Mouse (Mus musculus): Measurements from ENCODE around the gene Bspry. TPM values are rescaled to one million over a fixed set of nuclear protein-coding genes. Genes with fewer than 3 reads are reported as not detected.

The Bspry gene
- polyA plus RNA-seq (2012; rRNA removed), result 0.19 and 0.26 TPM in 2 replicates

DNA sequence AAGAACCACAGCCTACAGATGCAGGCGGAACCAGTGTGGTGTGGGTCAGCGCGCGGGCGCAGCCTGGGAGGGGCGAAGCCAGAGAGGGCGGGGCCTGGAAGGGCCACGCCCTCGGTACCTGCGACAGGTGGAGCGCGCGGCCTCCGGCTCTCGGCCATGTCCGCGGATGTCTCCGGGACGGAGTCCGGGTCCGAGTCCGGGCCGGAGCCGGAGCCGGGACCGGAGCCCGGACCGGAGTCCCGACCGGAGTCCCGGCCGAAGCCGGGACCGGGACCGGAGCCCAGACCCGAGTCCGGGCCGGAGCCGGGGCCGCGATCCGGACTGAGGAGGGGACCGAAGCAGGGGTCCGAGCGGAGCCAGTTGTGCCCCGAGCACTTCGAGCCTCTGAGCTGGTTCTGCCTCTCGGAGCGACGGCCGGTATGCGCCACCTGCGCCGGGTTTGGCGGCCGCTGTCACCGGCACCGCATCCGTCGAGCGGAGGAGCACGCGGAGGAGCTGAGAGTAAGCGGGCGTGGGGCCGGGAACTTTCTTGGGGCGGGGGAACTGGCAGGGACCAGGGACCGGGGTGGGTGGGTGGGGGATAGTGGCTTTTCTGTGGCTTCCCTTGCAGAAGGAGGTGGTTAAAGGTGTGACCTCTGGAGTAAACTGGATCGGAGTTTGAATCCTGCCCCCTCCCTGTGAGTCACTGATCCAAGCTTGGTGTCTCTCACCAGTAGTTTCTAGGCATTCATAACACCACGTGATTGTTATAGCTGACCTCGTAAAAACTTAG lies at the start of gene Bspry:
Gene Bspry (plus strand): TSS at position 117 of the 772 bp plus-strand sequence.

DNA sequence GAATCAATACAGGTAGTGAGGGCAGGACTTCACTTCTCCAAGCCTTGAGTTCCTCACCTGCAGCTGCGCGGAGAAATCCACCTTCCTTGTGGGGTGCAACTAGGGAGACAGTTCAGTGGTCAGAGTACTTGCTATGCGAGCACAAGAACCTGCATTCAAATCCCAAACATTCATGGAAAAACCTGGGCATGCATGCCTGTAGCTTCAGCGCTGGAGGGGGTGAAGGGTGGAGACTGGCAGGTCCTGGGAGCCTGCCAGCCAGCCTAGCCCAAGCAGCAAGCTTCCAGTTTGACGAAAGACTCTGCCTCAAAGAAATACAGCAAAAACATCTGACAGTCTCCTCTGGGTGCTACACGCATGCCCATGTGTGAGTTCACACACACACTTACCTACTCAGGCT lies 44.8 kb upstream of the Bspry start, which contains the start of gene Rnf183:
Gene Rnf183 (minus strand): TSS at position 172 of the 400 bp plus-strand sequence.

DNA sequence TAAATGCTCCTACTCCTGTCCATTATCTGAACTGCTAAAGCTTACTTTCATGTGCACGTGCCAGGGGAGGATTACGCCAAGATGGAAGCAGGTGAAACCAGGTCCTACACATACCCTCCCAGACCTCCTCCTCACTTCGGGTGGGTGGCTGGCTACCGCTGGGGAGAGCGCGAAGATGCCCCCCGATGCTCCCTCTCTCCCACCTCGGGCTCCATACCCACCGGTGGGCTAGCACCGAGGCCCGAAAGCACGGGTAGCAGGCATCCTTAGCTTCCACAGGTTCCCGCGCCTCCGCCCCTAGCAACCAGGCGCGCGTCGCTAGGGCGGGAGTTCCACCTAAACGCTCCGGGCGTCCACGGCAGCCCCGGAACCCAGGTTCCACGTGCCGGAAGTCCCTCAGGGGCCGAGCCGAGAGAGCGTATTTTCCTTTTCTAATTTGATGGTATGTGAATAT lies 9.2 kb upstream of the Bspry start, which contains the start of gene Wdr31:
Gene Wdr31 (minus strand): TSS at position 299 of the 454 bp plus-strand sequence.

DNA sequence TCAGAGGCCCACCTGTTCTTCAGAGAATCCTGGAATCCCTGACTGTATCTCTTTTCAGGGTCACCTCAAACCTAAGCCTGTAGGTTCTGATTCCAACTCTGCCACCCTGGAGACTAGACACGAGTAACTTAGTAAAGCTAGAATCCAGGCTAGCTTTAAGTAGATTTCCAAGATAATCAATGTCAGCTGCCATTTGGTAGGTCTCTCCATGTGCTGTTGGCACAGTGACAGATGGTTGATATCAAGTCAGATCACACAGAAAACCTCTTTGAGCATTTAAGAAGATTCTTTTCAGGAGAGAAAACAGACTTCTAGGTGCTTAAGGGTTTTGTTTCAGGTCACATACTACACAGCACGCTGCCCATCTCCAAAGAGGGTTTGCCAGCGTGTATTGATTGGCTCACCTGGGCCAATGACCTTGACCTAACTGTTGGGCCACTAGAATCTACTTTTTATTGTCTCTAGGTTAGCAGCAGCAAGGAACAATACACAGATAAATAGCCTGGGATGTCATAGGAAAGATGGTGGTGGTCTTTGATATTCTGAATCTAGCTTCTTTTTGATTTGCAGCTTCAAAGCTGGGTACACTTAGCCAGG lies 23.6 kb downstream of the Bspry start, which contains the start of gene Hdhd3:
Gene Hdhd3 (minus strand): TSS at position 94 of the 597 bp plus-strand sequence.

DNA sequence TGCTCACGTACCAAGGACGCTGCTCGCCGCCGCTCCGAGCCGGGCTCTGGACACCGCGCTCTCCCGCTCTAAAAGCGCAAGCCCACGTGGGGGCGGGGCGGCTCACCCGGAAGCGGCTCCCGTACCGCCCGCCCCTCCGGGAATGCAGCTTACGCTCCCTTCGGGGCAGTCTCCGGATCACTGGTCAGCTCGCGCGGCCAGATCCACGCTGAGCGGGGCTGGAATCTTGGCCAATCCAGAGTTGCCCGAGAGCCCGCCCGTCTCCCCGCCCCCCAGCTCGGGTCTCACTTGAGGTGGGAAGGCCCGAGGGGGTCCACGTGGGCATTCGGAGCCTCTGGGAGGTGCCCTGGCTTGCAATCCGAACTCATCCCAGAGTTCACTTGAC lies 40.0 kb downstream of the Bspry start, which contains the start of gene Alad:
Gene Alad (minus strand): TSS at position 70 of the 385 bp plus-strand sequence.

DNA sequence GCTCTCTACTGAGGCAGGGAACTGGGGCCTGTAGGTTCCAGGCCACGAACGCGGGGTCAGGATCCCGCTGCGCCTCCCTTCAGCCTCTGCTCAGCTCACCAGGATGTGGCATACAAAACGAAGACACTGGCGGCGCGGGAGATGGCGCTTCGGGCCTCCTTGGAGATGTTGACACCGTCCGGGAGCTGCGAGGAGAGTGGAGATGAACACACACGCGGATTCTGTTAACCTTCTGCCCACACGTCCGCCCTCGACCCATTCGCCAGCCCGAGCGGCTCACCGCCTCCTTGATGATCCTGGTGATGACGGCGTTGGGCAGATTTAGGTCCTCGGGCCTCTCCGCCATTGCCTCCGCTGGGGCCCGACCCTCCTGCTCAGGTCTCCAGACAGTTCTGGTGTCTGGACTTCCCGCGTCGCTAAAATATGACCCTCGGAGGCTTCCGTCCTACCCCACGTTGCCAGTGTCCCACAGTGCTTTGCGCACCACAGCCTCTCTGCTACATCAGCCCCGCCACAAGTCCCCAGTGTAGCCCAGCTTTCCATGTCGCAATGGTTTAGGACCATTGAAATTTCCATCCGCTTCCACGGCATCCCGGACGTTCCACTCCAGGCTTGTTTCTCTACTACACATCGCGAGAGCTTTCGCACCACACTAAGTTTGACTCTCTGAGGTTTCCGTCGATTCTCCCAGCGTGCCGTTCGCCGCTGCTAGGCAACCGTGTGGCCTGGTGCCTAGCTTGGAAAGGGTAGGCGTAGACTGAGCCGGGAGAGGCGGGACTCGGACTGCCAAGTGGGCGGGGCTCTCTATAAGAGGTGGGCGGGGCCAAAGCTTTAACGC lies 45.0 kb downstream of the Bspry start, which contains the start of the genes Pole3 and 4933430I17Rik:
Gene Pole3 (minus strand): TSS at position 418 of the 838 bp plus-strand sequence.
Gene 4933430I17Rik (plus strand): TSS at position 719 of the 838 bp plus-strand sequence.

Other genes starting within 250 kb of the Bspry start
- 0.35 and 0.43 TPM in 2 replicates for gene Zfp37, start 249.0 kb upstream of the Bspry start, polyA plus RNA-seq (2012; rRNA removed)
- 10.7 and 13.0 TPM in 2 replicates for gene Slc31a2, start 217.5 kb upstream of the Bspry start, polyA plus RNA-seq (2012; rRNA removed)
- gene Fkbp15, start 119.5 kb upstream of the Bspry start, polyA plus RNA-seq (2012; rRNA removed), result 12.3 and 14.7 TPM in 2 replicates
- gene Slc31a1, start 119.3 kb upstream of the Bspry start, polyA plus RNA-seq (2012; rRNA removed), result 47.5 and 50.3 TPM in 2 replicates
- gene Cdc26, start 71.4 kb upstream of the Bspry start, polyA plus RNA-seq (2012; rRNA removed), result 38.3 and 38.5 TPM in 2 replicates
- 5.7 and 5.8 TPM in 2 replicates for gene Prpf4, start 71.3 kb upstream of the Bspry start, polyA plus RNA-seq (2012; rRNA removed)
- gene Rnf183, start 44.8 kb upstream of the Bspry start, polyA plus RNA-seq (2012; rRNA removed), result not detected in 2 replicates
- gene Wdr31, start 9.2 kb upstream of the Bspry start, polyA plus RNA-seq (2012; rRNA removed), result 0.37 and 0.41 TPM in 2 replicates
- 11.5 and 12.4 TPM in 2 replicates for gene Hdhd3, start 23.4 kb downstream of the Bspry start, polyA plus RNA-seq (2012; rRNA removed)
- 130 and 133 TPM in 2 replicates for gene Alad, start 39.9 kb downstream of the Bspry start, polyA plus RNA-seq (2012; rRNA removed)
- gene Pole3, start 45.0 kb downstream of the Bspry start, polyA plus RNA-seq (2012; rRNA removed), result 19.8 and 20.6 TPM in 2 replicates
- 0.06 and 0.09 TPM in 2 replicates for gene 4933430I17Rik, start 45.3 kb downstream of the Bspry start, polyA plus RNA-seq (2012; rRNA removed)
- gene Rgs3, start 79.8 kb downstream of the Bspry start, polyA plus RNA-seq (2012; rRNA removed), result 5.3 and 5.4 TPM in 2 replicates